Mouse (Mus musculus): ENCODE data around the gene Frmd4a. TPM values are rescaled to one million over a fixed set of nuclear protein-coding genes. Genes with fewer than 3 reads are reported as not detected.

Gene Frmd4a
- polyA plus RNA-seq, 1 experiment from 2014 or later, result 19.3 TPM

- Histone ChIP-seq H3K4me3 (ENCODE audit: low read length) (peak overlapping the region; percentile 71), H3K9ac (ENCODE audit: low read length) (no peak overlapping the region), H3K4me2 (ENCODE audit: low read depth, low read length) (peak overlapping the region; percentile 69), H3K27me3 (ENCODE audit: control insufficient read depth, insufficient read depth, low read length) (no peaks in the 10 kb centered on the region), H3K4me1 (ENCODE audit: control insufficient read depth, insufficient read depth, low read length) (peaks cover 42% of the 10 kb centered on the region), H3K9me3 (replicated peaks; ENCODE audit: control insufficient read depth, low read length) (no peaks in the 10 kb centered on the region), H3K27ac (ENCODE audit: low read length) (no peak overlapping the region), H3K36me3 (ENCODE audit: control insufficient read depth, insufficient read depth) (peaks cover 15% of the 10 kb centered on the region)
- 60% methylated on average over 3 of the region's 3 CpGs for WGBS
- no peak for ATAC-seq (replicated peaks; ENCODE audit: extremely low read depth, insufficient read depth, low FRiP score)
Observed at GRCm38 (mm10) chr2:4562373-4562772, 544.9 kb downstream of the Frmd4a start.

- Histone ChIP-seq H3K4me2 (ENCODE audit: low read depth, low read length) (peak overlapping the region; percentile 69), H3K9ac (ENCODE audit: low read length) (no peak overlapping the region), H3K4me1 (ENCODE audit: control insufficient read depth, insufficient read depth, low read length) (peaks cover 38% of the 10 kb centered on the region), H3K27me3 (ENCODE audit: control insufficient read depth, insufficient read depth, low read length) (no peaks in the 10 kb centered on the region), H3K4me3 (ENCODE audit: low read length) (peak overlapping the region; percentile 71), H3K27ac (ENCODE audit: low read length) (no peak overlapping the region), H3K9me3 (replicated peaks; ENCODE audit: control insufficient read depth, low read length) (no peaks in the 10 kb centered on the region), H3K36me3 (ENCODE audit: control insufficient read depth, insufficient read depth) (peaks cover 17% of the 10 kb centered on the region)
- WGBS, result 67% methylated on average over 5 of the region's 5 CpGs
- no peak for ATAC-seq (replicated peaks; ENCODE audit: extremely low read depth, insufficient read depth, low FRiP score)
Observed at GRCm38 (mm10) chr2:4562826-4563225, 545.3 kb downstream of the Frmd4a start.

- Histone ChIP-seq H3K36me3 (ENCODE audit: control insufficient read depth, insufficient read depth) (peaks cover 17% of the 10 kb centered on the region), H3K4me2 (ENCODE audit: low read depth, low read length) (peak overlapping the region; percentile 69), H3K27me3 (ENCODE audit: control insufficient read depth, insufficient read depth, low read length) (no peaks in the 10 kb centered on the region), H3K9ac (ENCODE audit: low read length) (no peak overlapping the region), H3K4me3 (ENCODE audit: low read length) (peak overlapping the region; percentile 71), H3K27ac (ENCODE audit: low read length) (no peak overlapping the region), H3K4me1 (ENCODE audit: control insufficient read depth, insufficient read depth, low read length) (peaks cover 37% of the 10 kb centered on the region), H3K9me3 (replicated peaks; ENCODE audit: control insufficient read depth, low read length) (no peaks in the 10 kb centered on the region)
- ATAC-seq (replicated peaks; ENCODE audit: extremely low read depth, insufficient read depth, low FRiP score), result no peak
- 58% methylated on average over 1 of the region's 1 CpGs for whole genome bisulfite sequencing
Observed at GRCm38 (mm10) chr2:4563322-4563721, 545.8 kb downstream of the Frmd4a start.

GRCm38 (mm10) chr2:4566260-4566955 lies 548.9 kb downstream of the Frmd4a start:
- Histone ChIP-seq H3K4me1 (ENCODE audit: control insufficient read depth, insufficient read depth, low read length) (peaks cover 44% of the 10 kb centered on the region), H3K36me3 (ENCODE audit: control insufficient read depth, insufficient read depth) (peaks cover 17% of the 10 kb centered on the region), H3K27ac (ENCODE audit: low read length) (0 out of 2 replicates have a peak overlapping the region, but pooled peaks have one; percentile 5), H3K4me3 (ENCODE audit: low read length) (no peak overlapping the region), H3K27me3 (ENCODE audit: control insufficient read depth, insufficient read depth, low read length) (no peaks in the 10 kb centered on the region), H3K9ac (ENCODE audit: low read length) (no peak overlapping the region), H3K4me2 (ENCODE audit: low read depth, low read length) (no peak overlapping the region), H3K9me3 (replicated peaks; ENCODE audit: control insufficient read depth, low read length) (no peaks in the 10 kb centered on the region)
- ATAC-seq (replicated peaks; ENCODE audit: extremely low read depth, insufficient read depth, low FRiP score), result no peak
- 89% methylated on average over 4 of the region's 4 CpGs for WGBS

- H3K36me3 ChIP-seq (ENCODE audit: control insufficient read depth, insufficient read depth), result peaks cover 19% of the 10 kb centered on the region
- H3K4me2 ChIP-seq (ENCODE audit: low read depth, low read length), result no peak overlapping the region
- no peak overlapping the region for H3K27ac ChIP-seq (ENCODE audit: low read length)
Observed at GRCm38 (mm10) chr2:4566956-4567680, 549.6 kb downstream of the Frmd4a start.

GRCm38 (mm10) chr2:4568967-4569366 lies 551.5 kb downstream of the Frmd4a start:
- no peak overlapping the region for H3K4me2 ChIP-seq (ENCODE audit: low read depth, low read length)
- H3K27me3 ChIP-seq (ENCODE audit: control insufficient read depth, insufficient read depth, low read length), result no peaks in the 10 kb centered on the region
- no peak; the same call in 1 of the 2 replicates for ATAC-seq (replicated peaks; ENCODE audit: extremely low read depth, insufficient read depth, low FRiP score)
- no peak overlapping the region for H3K4me3 ChIP-seq (ENCODE audit: low read length)
- peaks cover 27% of the 10 kb centered on the region for H3K4me1 ChIP-seq (ENCODE audit: control insufficient read depth, insufficient read depth, low read length)
- H3K27ac ChIP-seq (ENCODE audit: low read length), result peak overlapping the region; percentile 36
- H3K9me3 ChIP-seq (replicated peaks; ENCODE audit: control insufficient read depth, low read length), result no peaks in the 10 kb centered on the region
- H3K9ac ChIP-seq (ENCODE audit: low read length), result no peak overlapping the region
- 61% methylated on average over 5 of the region's 5 CpGs for WGBS
- H3K36me3 ChIP-seq (ENCODE audit: control insufficient read depth, insufficient read depth), result peaks cover 34% of the 10 kb centered on the region

More at GRCm38 (mm10) chr2:4566956-4567680, 549.6 kb downstream of the Frmd4a start:
- no peak overlapping the region for H3K4me3 ChIP-seq (ENCODE audit: low read length)
- peaks cover 37% of the 10 kb centered on the region for H3K4me1 ChIP-seq (ENCODE audit: control insufficient read depth, insufficient read depth, low read length)
- H3K9me3 ChIP-seq (replicated peaks; ENCODE audit: control insufficient read depth, low read length), result no peaks in the 10 kb centered on the region
- WGBS, result 88% methylated on average over 9 of the region's 9 CpGs
- H3K9ac ChIP-seq (ENCODE audit: low read length), result no peak overlapping the region
- H3K27me3 ChIP-seq (ENCODE audit: control insufficient read depth, insufficient read depth, low read length), result no peaks in the 10 kb centered on the region
- no peak for ATAC-seq (replicated peaks; ENCODE audit: extremely low read depth, insufficient read depth, low FRiP score)

GRCm38 (mm10) chr2:4570186-4570861 lies 552.8 kb downstream of the Frmd4a start:
- Histone ChIP-seq H3K4me1 (ENCODE audit: control insufficient read depth, insufficient read depth, low read length) (peaks cover 22% of the 10 kb centered on the region), H3K36me3 (ENCODE audit: control insufficient read depth, insufficient read depth) (peaks cover 38% of the 10 kb centered on the region), H3K27me3 (ENCODE audit: control insufficient read depth, insufficient read depth, low read length) (no peaks in the 10 kb centered on the region), H3K9ac (ENCODE audit: low read length) (no peak overlapping the region), H3K27ac (ENCODE audit: low read length) (peak overlapping the region; percentile 58), H3K4me3 (ENCODE audit: low read length) (no peak overlapping the region), H3K4me2 (ENCODE audit: low read depth, low read length) (no peak overlapping the region), H3K9me3 (replicated peaks; ENCODE audit: control insufficient read depth, low read length) (no peaks in the 10 kb centered on the region)
- 54% methylated on average over 10 of the region's 10 CpGs for WGBS
- peak; percentile 68 for ATAC-seq (replicated peaks; ENCODE audit: extremely low read depth, insufficient read depth, low FRiP score)

GRCm38 (mm10) chr2:4572498-4573263 lies 555.2 kb downstream of the Frmd4a start:
- H3K27ac ChIP-seq (ENCODE audit: low read length), result no peak overlapping the region
- H3K9ac ChIP-seq (ENCODE audit: low read length), result no peak overlapping the region
- no peak overlapping the region for H3K4me3 ChIP-seq (ENCODE audit: low read length)
- 67% methylated on average over 7 of the region's 7 CpGs for WGBS
- H3K4me1 ChIP-seq (ENCODE audit: control insufficient read depth, insufficient read depth, low read length), result peaks cover 25% of the 10 kb centered on the region
- H3K27me3 ChIP-seq (ENCODE audit: control insufficient read depth, insufficient read depth, low read length), result no peaks in the 10 kb centered on the region
- H3K9me3 ChIP-seq (replicated peaks; ENCODE audit: control insufficient read depth, low read length), result no peaks in the 10 kb centered on the region
- H3K4me2 ChIP-seq (ENCODE audit: low read depth, low read length), result no peak overlapping the region
- ATAC-seq (replicated peaks; ENCODE audit: extremely low read depth, insufficient read depth, low FRiP score), result no peak
- H3K36me3 ChIP-seq (ENCODE audit: control insufficient read depth, insufficient read depth), result peaks cover 27% of the 10 kb centered on the region

Measured in heart, embryonic 16.5 days (tissue).